Mouse (Mus musculus): Measurements from ENCODE around the gene Phactr1. TPM values are rescaled to one million over a fixed set of nuclear protein-coding genes. Genes with fewer than 3 reads are reported as not detected.

The Phactr1 gene
- total and polyA plus RNA-seq, 3 experiments = 2.0 to 5.9 (median 5.2) TPM

DNA sequence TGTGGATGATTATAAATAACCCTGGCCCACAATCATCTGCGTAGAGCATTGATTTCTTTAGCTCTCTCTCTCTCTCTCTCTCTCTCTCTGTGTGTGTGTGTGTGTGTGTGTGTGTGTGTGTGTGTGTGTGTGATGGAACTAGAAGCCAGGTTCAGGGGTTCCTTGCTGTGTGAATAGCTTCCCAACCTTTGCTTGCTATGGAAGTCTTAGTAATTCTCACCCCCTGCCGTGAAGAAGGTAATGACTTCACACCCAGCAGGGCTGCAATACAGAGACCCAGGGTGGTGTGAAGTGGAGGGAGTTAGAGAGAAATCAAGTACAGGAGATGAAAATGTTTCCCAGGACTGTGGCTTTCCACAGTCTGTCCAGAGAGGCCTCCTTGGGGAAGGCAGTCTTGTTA lies 293.5 kb downstream of the Phactr1 start:
- no peak for DNase-seq

GRCm38 (mm10) chr13:42974506-42974905 lies 294.1 kb downstream of the Phactr1 start:
- no peak for DNase-seq

- no peak for DNase-seq
Observed at GRCm38 (mm10) chr13:42976144-42976543, 295.7 kb downstream of the Phactr1 start.

GRCm38 (mm10) chr13:42976967-42977366 lies 296.5 kb downstream of the Phactr1 start:
- DNase-seq = no peak

GRCm38 (mm10) chr13:42980581-42980980 lies 300.2 kb downstream of the Phactr1 start:
- DNase-seq = no peak

- DNase-seq = no peak
Observed at GRCm38 (mm10) chr13:42982646-42983045, 302.2 kb downstream of the Phactr1 start.

DNA sequence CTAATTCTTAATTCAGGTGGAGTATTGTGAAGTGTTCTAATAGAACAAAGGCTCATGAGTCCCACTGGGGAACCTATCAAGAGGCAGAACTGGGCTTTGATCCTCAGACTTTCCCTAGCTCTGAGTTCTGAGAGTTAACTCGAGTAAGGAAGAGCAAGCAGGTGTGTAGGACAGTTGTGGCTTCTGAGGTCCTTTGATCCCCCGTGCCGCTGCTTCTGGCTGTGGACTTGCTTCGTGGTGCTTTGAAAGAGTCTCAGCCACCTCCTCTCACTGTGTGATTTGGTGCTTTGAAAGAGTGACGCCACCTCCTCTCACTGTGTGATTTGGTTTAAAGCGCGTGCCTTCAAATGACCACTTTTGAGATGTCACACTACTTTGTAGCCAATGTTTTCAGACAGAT lies 305.4 kb downstream of the Phactr1 start:
- DNase-seq = no peak

- DNase-seq = peak; percentile 58
Observed at GRCm38 (mm10) chr13:42987931-42988579, 307.6 kb downstream of the Phactr1 start.

- no peak for DNase-seq
Observed at GRCm38 (mm10) chr13:42989481-42989880, 309.1 kb downstream of the Phactr1 start.

DNA sequence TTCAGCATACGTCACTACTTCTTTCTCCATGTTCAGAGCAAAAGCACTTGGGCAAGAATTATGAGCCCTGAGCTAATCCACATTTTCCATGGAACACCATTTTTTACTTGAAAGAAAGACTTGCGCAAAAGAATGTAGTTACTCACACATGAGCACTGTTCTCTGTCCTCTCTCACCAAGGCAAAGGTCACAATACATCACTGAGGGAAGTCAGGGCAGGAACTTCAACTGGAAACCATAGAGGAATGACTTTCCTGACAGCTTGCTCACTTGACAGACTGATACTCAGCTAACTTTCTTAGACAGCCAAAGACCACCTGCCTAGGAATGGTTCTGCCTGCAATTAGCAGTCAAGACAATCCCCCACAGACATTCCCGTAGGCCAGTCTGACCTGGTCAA lies 309.6 kb downstream of the Phactr1 start:
- peak; percentile 12 for DNase-seq

GRCm38 (mm10) chr13:42990493-42991111 lies 310.2 kb downstream of the Phactr1 start:
- DNase-seq = no peak

DNA sequence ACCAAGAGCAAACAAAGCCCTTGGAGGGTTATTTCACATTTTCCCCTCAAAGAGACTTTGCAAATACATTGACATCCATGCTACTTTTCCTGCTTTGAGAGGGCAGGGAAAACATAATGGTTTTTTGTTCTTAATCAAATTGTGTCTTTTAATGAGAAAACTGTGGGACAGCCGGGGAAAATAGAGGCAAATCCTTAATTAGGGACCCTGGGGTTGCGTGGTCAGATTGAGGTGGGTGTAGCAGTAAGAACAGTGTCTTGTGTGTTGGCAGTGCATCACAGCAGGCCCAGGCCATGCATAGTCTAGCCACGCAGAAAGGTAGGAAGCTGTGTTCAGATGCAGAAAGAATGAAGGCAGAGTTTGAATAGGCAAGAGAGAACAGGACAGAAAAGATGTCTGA lies 310.7 kb downstream of the Phactr1 start:
- no peak for DNase-seq

- no peak for DNase-seq
Observed at GRCm38 (mm10) chr13:42992306-42992705, 311.9 kb downstream of the Phactr1 start.

- DNase-seq = no peak
Observed at GRCm38 (mm10) chr13:42994276-42994675, 313.9 kb downstream of the Phactr1 start.

GRCm38 (mm10) chr13:42996188-42996587 lies 315.8 kb downstream of the Phactr1 start:
- DNase-seq = no peak

DNA sequence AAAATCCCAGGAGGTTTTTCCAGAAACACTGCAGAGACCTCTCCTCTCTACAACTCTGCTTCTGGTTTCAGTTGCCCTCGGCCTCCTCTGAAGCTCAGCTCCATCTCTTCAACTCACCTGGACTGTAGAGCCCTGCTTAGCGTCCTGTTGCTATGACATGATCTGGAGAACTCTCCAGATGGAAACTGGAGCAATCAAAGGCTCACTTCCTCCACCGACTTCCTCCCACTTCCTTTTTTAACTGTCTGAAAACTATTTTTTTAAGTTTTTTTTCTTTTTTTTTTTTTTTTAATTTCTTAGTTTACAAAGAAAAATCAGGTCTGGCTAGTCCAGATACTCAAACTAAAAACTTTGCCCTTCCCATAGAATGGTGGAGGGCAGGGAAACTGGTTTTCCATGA lies 318.9 kb downstream of the Phactr1 start:
- DNase-seq = no peak

- DNase-seq = peak; percentile 9
Observed at GRCm38 (mm10) chr13:43005131-43005579, 324.7 kb downstream of the Phactr1 start.

DNA sequence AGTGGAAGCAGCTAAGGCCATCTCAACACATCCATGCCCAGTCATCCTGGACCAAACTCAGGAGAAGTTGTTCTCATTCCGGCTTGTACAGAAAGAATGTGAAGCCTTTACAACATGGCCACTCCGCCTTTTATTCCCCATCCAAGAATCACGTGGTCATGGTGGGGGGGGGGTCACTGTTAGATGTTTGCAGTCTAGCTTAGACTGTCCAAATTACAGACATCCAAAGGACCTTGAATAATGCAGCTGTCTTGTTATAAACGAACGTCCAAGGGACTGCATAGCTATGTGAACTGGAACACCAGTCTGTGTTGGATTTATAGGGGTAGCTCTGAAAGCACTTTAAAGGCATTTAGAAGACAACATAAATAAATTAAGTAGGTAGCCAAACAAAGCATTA lies 328.0 kb downstream of the Phactr1 start:
- no peak for DNase-seq

- DNase-seq = no peak
Observed at GRCm38 (mm10) chr13:43009596-43009995, 329.2 kb downstream of the Phactr1 start.

DNA sequence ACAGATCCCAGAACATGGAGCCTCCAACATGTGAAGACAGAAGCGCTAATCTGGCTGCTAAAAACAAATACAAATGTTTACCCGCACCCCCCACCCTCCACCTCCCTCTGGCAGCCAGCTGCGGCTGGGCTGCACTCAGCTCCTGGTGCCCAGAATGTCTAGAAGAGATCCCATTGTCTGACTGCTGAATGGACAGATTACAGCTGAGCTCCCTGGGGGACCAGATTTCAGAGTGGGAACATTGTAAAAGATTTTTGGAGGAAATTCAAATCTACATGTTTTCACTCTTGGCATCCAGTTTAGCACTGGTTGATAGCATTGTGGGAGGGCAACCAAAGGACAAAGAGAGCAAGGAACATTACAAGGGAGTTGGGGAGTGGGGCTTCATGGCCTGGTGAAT lies 331.1 kb downstream of the Phactr1 start:
- no peak for DNase-seq

- DNase-seq = no peak
Observed at GRCm38 (mm10) chr13:43013984-43014383, 333.6 kb downstream of the Phactr1 start.

GRCm38 (mm10) chr13:43015768-43016167 lies 335.3 kb downstream of the Phactr1 start:
- DNase-seq = no peak

GRCm38 (mm10) chr13:43018863-43019262 lies 338.4 kb downstream of the Phactr1 start:
- no peak for DNase-seq

- DNase-seq = peak; percentile 11
Observed at GRCm38 (mm10) chr13:43021031-43021430, 340.6 kb downstream of the Phactr1 start.

All from adrenal gland, adult 2 months (tissue).